Mouse (Mus musculus) spleen, embryonic (tissue): ENCODE results near the gene Lrmda.

Source experiments
- CTCF ChIA-PET: fragments of 350-600 bp; sonication (Branson Sonifier 250); formaldehyde crosslinking; loops from one replicate; lab custom pipeline; 2022; lab: Charles Lee

Gene Lrmda

GRCm38 (mm10) chr14:22091306-22091705 is 71.8 kb downstream of the Lrmda start:
- CTCF ChIA-PET: no interaction called here

GRCm38 (mm10) chr14:22093124-22093523 is 73.6 kb downstream of the Lrmda start:
- CTCF ChIA-PET: no interaction called here

- CTCF ChIA-PET: no interaction called here
Measured at GRCm38 (mm10) chr14:22101961-22102805, 82.7 kb downstream of the Lrmda start.

GRCm38 (mm10) chr14:22105855-22106254 is 86.3 kb downstream of the Lrmda start:
- CTCF ChIA-PET: no interaction called here

DNA sequence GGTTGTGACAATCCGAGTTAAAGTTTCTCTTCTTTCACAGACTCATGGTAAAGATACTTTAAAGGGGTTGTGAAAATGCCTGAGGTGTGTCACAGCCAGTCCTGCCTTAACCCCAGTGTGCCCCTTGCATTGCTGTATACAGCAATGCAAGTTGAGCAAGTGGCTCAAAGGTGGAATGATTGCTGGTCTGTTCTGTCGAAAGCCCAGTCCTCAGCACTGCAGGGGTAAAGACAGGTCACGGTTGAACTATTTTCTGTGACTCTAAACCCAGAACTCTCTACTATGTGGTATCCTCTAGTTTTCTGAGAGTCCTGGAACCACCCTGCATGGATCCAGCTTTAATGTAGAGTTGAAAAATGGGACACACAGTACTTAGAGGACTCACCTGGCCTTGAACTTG is 87.3 kb downstream of the Lrmda start:
- CTCF ChIA-PET: no interaction called here

- CTCF ChIA-PET: no interaction called here
Measured at GRCm38 (mm10) chr14:22109423-22109822, 89.9 kb downstream of the Lrmda start.

GRCm38 (mm10) chr14:22113463-22114361 is 94.2 kb downstream of the Lrmda start:
- CTCF ChIA-PET: no interaction called here

- CTCF ChIA-PET: no interaction called here
Measured at GRCm38 (mm10) chr14:22114651-22115351, 95.3 kb downstream of the Lrmda start.

DNA sequence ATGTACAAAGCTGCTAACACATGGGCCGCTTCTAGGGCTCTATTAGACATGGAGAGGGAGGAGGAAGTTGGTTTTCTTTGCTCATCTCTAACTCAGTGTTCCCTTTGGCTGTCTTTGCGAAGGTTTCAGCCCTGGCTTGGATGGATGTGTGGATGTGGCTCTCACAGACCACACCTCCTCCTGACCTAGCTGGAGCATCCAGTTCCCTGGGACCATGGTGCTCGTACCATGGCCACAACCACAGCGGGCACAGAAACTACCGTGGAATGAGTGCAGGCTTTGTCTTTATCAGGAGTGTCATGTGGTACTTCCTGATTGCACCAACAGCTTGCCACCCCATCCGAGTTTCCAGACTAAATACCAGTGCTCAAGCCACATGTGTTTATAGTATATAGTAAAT is 98.6 kb downstream of the Lrmda start:
- CTCF ChIA-PET: no interaction called here

DNA sequence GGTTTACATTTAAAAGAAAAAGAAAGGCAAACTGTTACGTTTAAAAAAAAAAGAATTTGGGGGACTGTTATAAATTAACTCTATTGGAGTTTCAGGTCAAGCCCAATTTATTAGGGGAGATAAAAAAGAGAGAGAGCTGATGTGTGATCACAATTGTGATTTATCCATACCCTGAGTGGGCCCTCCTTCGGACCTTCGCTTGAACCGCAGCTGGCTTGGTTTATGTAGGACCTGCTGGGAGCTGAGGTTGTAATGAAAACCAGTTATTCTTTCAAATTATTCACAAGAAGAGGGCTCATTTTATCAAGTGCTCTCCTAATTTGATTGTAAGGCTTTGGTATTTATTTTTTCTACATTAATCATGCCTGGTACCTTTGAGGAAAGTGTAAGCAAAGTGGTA is 99.0 kb downstream of the Lrmda start:
- CTCF ChIA-PET: no interaction called here

DNA sequence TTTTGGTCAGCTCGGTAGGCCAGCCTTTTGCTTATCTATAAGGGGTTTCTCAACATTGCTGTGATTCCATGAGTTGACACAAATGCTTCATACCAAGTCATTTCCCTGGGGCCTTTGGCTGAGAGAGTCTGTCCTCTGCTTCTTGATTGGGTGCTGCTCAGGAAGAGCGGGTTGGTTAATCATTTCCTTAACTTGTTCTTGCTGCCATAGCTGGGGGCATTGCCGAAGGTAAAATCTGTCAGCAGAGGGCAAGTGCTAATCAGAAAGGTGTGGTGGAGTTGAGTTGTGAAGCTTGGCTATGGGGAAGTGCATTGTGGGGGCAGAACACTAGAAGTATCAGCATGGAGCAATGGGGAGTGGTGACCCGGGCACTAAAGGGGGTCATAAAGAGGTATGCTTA is 106.8 kb downstream of the Lrmda start:
- CTCF ChIA-PET: no interaction called here

DNA sequence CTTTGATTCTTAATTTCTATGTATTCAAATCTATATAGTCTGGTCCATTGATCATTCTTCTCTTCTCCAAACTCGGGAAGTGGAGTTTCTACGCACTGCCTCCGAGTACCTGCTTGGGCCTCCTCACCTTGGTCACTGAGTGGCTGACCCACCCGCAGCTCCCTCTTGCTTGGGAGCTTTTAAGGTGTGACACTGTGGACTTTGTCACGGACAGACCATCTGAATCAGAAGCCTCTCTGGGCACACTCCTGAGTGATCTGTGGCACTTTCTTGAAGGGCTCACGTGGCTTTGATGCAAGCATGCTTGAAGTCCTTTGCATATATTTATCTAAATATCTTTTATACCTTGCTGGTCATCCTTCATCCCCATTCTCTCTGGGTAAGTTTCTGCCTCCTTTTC is 107.3 kb downstream of the Lrmda start:
- CTCF ChIA-PET: interaction anchor here (0.6 kb wide), 1 partner anchor 391 kb away, joined by 3 read pairs; no protein-coding TSS in a partner anchor

GRCm38 (mm10) chr14:22130950-22131585 is 111.6 kb downstream of the Lrmda start:
- CTCF ChIA-PET: no interaction called here

DNA sequence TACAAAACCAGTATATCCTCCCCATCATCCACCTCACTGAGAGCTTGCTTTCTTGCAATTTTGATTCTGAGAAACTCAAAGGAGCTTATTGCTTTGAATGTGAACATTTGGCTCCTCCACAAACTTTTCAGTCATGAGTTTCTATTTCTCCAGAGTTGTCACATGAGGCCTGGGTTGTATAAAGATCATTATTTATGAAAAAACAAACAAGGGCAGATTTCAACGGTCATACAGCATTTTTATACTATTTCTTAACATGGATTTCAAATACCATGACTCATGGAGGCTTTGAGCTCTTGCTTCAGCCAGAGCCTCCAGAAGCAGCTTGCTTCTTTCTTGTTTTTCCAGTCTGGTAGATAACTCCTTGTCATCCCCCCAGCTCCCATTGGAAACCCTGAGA is 119.8 kb downstream of the Lrmda start:
- CTCF ChIA-PET: no interaction called here

GRCm38 (mm10) chr14:22144014-22144413 is 124.5 kb downstream of the Lrmda start:
- CTCF ChIA-PET: no interaction called here

- CTCF ChIA-PET: no interaction called here
Measured at GRCm38 (mm10) chr14:22145863-22146262, 126.4 kb downstream of the Lrmda start.

GRCm38 (mm10) chr14:22146508-22147044 is 127.1 kb downstream of the Lrmda start:
- CTCF ChIA-PET: no interaction called here

DNA sequence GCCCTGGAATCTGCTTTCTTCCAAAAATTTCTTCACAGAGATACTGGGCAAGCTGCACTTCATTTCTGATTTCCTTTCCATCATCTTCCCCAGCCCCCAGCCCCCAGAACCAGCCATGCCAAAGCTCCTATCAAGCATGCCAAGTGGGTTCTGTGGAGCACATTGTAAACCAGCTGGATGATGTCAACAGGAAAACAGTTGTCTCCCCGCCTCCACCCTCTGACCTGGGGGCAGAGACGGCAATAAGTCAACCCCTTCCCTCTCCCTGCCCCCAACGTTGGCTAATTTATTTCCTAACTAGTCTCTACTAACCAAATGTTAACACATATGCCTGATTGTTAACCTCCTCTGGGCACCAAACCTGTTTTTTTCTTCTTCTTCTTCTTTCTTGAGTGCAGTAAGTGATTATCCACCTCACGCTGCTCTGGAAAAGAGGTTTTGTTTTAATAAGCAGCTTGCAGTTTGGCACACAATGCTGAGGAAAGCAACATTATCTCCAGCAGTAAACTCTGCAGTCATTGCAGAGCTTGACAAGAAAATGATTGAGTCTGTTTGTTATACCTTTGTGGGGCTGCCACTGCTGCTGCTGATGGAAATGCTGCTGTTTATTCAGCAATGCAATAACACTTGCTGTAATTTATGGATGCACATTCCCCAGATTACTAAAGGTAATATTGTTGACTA is 128.0 kb downstream of the Lrmda start:
- CTCF ChIA-PET: no interaction called here

GRCm38 (mm10) chr14:22152701-22153100 is 133.2 kb downstream of the Lrmda start:
- CTCF ChIA-PET: interaction anchor here (0.6 kb wide), 1 partner anchor 10 kb away, joined by 5 read pairs; no protein-coding TSS in a partner anchor

DNA sequence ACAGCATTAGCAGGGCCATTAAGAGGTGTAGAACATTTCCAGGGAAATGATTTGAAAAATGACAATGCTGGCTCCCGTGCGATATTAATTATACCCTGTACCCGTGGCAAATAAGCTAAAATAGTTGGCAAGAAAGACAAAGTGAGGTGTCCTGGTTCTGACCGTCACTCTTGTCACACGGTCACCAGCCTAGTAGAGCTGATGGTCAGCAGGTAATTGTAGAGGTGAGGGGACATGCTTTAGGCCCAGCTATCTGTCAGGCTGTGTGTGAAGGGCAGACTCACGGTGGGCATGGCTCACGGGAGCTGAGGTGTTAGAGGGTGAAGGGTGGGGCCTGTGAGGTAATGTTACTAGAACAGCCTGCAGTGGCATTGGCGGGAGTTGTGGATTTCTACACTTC is 134.6 kb downstream of the Lrmda start:
- CTCF ChIA-PET: no interaction called here

DNA sequence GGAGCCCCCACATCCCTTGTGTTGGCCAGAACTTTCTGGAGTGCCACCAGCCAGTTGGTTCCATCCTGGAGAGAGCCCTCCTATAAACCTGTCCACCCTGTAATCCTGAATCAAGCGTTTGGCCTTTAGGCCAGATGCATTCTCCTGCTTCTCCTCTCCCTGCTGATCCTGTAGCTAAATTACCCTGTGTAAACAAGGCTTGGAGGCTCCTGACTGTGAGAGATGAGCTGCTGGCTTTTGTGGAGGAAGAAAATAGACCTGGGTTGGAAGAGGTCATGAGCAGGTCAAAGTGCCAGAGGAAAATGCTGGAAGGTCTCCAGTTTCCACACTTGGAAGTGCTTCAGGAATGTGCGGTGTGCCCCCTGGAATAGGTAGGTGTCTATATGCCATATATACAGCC is 135.5 kb downstream of the Lrmda start:
- CTCF ChIA-PET: no interaction called here
